Mouse (Mus musculus) intestine, embryonic 16.5 days (tissue): ENCODE measurements around the gene Evc2. TPM values are rescaled to one million over a fixed set of nuclear protein-coding genes. Genes with fewer than 3 reads are reported as not detected.

Experiments used
- ATAC-seq: fragments of 200-750 bp; cut with Nextera tagmentation; 2 replicates; pipeline ENCODE4 v1.8.0; 2017; ENCODE audit warnings: moderate TSS enrichment, moderate library complexity
- H3K27ac ChIP-seq: fragments of 300-500 bp; sonication (generic); 2 replicates; pipeline ENCODE4 v1.5.1; 2014; ENCODE audit warnings: mild to moderate bottlenecking, low read length
- H3K27me3 ChIP-seq: fragments of 300-500 bp; sonication (generic); replicated peaks from 2 replicates; pipeline ENCODE4 v1.6.1; 2014; ENCODE audit warnings: low read length, control low read depth, mixed read lengths; ENCODE audit not compliant: control insufficient read depth, insufficient read depth
- H3K36me3 ChIP-seq: fragments of 300-500 bp; sonication (generic); 2 replicates; pipeline ENCODE4 v1.6.1; 2014; ENCODE audit warnings: low read length, control low read depth; ENCODE audit not compliant: control insufficient read depth, insufficient read depth
- H3K4me1 ChIP-seq: fragments of 300-500 bp; sonication (generic); 2 replicates; pipeline ENCODE4 v1.6.1; 2014; ENCODE audit warnings: low read length, control low read depth, mixed read lengths; ENCODE audit not compliant: control insufficient read depth, insufficient read depth
- H3K4me2 ChIP-seq: fragments of 300-500 bp; sonication (generic); 2 replicates; pipeline ENCODE4 v1.6.1; 2014; ENCODE audit warnings: low read depth, low read length, control low read depth
- H3K4me3 ChIP-seq: fragments of 300-500 bp; sonication (generic); 2 replicates; pipeline ENCODE4 v1.5.1; 2014; ENCODE audit warnings: mild to moderate bottlenecking, low read length
- H3K9ac ChIP-seq: fragments of 300-500 bp; sonication (generic); 2 replicates; pipeline ENCODE4 v1.6.1; 2014; ENCODE audit warnings: low read depth, low read length
- H3K9me3 ChIP-seq: fragments of 300-500 bp; sonication (generic); 2 replicates; pipeline ENCODE4 v1.6.1; 2016; ENCODE audit warnings: low read length, control low read depth; ENCODE audit not compliant: control insufficient read depth
- WGBS: fragments of 180-500 bp; shearing (Covaris S2); extraction: QIAGEN DNeasy Blood & Tissue Kit; methylation state at CpG from one replicate; pipeline ENCODE4 v1.1.7; 2014; 5-methylcytosine and 5-hydroxymethylcytosine counted together
- polyA plus RNA-seq: library from polyadenylated mRNA; unstranded; fragments of >200 nt; fragmentation: Nextera tagmentation; extraction: Ambion mirVana; gene quantifications from 2 replicates; pipeline ENCODE4 v1.2.1, GENCODE M21; 2015

Evc2 gene
- polyA plus RNA-seq, 1 experiment from 2014 or later: 8.5 TPM

GRCm38 (mm10) chr5:37354385-37354784, 16.1 kb downstream of the Evc2 start:
- no peaks in the 10 kb centered on the region for H3K27me3 ChIP-seq
- peaks cover 6% of the 10 kb centered on the region; the same call in 1 of the 2 replicates for H3K36me3 ChIP-seq
- no peak overlapping the region for H3K27ac ChIP-seq
- 82% methylated on average over 4 of the region's 4 CpGs for WGBS
- no peaks in the 10 kb centered on the region for H3K4me1 ChIP-seq
- no peak overlapping the region for H3K4me3 ChIP-seq
- H3K4me2 ChIP-seq: no peak overlapping the region
- no peaks in the 10 kb centered on the region for H3K9me3 ChIP-seq
- ATAC-seq: no peak
- no peak overlapping the region for H3K9ac ChIP-seq

DNA sequence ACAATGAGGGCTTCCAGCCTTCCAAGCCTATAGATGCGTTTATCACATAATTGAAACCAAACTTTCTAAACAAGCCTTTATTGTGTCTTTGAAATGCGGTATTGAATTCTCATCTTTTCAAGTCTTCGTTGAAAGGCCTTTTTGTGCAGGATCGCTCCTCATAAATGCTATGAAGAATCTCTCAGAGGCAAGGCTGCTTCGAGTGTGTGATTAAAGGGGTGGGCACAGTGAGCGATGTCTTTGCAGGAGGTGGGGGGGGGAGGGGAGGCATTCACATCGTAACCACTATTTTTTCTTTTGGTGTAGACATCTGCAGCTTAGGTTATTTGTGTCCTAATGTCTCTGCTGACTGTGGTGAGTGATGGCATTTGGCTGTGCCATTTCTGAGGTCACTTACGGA, 17.7 kb downstream of the Evc2 start:
- ATAC-seq: no peak
- Histone ChIP-seq H3K9me3 (no peaks in the 10 kb centered on the region), H3K27ac (no peak overlapping the region), H3K9ac (no peak overlapping the region), H3K27me3 (no peaks in the 10 kb centered on the region), H3K4me2 (no peak overlapping the region), H3K4me1 (no peaks in the 10 kb centered on the region), H3K36me3 (peaks cover 1% of the 10 kb centered on the region; the same call in 1 of the 2 replicates), H3K4me3 (no peak overlapping the region)
- WGBS: 81% methylated on average over 8 of the region's 8 CpGs

- H3K27ac ChIP-seq: no peak overlapping the region
- ATAC-seq: no peak
Measured at GRCm38 (mm10) chr5:37362618-37363017, 24.3 kb downstream of the Evc2 start.

DNA sequence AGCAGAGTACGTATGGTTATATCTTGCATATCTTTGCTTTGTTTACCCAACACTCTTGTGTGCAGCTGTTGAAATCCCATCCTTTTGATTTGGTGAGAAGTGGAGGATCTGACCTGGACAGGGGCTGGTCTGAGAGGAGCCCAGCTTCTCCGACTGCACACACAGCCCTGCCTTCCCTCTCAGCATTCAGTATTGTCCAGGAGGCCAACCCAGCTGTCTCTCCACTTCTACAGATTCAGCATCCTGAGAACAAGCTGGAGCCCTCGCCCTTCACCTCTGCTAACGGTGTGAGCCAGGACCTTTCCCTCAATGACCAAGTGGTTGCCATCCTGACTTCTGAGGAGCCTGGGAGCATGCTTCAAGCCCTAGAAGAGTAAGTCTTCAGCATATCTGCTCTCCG, 25.0 kb downstream of the Evc2 start:
- Histone ChIP-seq H3K27me3 (no peaks in the 10 kb centered on the region), H3K4me3 (no peak overlapping the region), H3K9me3 (no peaks in the 10 kb centered on the region), H3K4me2 (no peak overlapping the region), H3K27ac (no peak overlapping the region), H3K9ac (no peak overlapping the region), H3K4me1 (no peaks in the 10 kb centered on the region), H3K36me3 (no peaks in the 10 kb centered on the region)
- 72% methylated on average over 5 of the region's 5 CpGs for WGBS
- ATAC-seq: no peak

More at GRCm38 (mm10) chr5:37362618-37363017, 24.3 kb downstream of the Evc2 start:
- H3K36me3 ChIP-seq: no peaks in the 10 kb centered on the region
- no peaks in the 10 kb centered on the region for H3K27me3 ChIP-seq
- no peak overlapping the region for H3K4me3 ChIP-seq
- H3K4me1 ChIP-seq: no peaks in the 10 kb centered on the region
- H3K9me3 ChIP-seq: no peaks in the 10 kb centered on the region
- no peak overlapping the region for H3K9ac ChIP-seq
- no peak overlapping the region for H3K4me2 ChIP-seq
- 68% methylated on average over 5 of the region's 5 CpGs for WGBS

DNA sequence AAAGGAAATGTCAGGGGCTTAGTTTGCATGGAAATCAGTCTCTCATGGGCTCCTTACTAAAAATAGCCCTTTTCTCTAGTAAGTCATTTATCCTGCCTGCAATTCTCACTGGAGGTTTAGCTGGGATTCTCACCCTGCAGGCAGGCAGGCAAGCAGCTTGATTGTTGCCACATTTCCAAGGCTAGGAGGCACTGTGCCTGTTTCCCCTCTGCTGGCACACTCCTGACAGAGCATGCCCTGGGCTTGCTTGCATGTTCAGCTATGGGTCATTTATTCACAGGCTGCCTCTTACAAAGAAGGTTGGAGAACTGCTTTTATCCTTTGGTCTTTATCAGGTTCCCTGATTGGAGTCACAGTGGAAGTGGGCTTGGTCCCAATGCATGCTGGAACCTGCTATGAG, 27.5 kb downstream of the Evc2 start:
- Histone ChIP-seq H3K9ac (no peak overlapping the region), H3K4me2 (no peak overlapping the region), H3K9me3 (no peaks in the 10 kb centered on the region), H3K27ac (no peak overlapping the region), H3K4me3 (no peak overlapping the region), H3K36me3 (no peaks in the 10 kb centered on the region), H3K27me3 (no peaks in the 10 kb centered on the region), H3K4me1 (no peaks in the 10 kb centered on the region)
- no peak for ATAC-seq

DNA sequence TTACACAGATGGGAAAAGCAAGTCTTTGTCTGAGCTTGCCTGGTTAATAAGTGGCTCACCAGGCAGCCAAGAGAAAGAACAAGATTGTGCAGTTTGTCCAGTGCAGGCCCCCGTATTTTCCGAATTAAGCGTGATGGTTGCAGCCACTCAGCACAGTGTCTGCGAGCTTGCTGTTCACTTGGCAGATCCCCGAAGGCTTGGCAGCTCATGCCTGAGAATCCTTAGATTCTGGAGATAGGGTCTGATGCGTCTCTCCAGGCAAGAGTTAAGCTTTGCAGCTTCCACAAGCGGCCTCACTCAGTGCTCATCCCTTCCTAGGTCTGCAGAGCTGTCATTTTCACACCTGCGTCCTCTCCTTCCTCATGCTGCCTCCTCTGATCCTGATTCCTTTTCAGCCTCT, 30.5 kb downstream of the Evc2 start:
- H3K9me3 ChIP-seq: no peaks in the 10 kb centered on the region
- H3K27ac ChIP-seq: no peak overlapping the region
- H3K9ac ChIP-seq: no peak overlapping the region
- no peak overlapping the region for H3K4me3 ChIP-seq
- no peak overlapping the region for H3K4me2 ChIP-seq
- no peaks in the 10 kb centered on the region for H3K36me3 ChIP-seq
- no peaks in the 10 kb centered on the region for H3K4me1 ChIP-seq
- ATAC-seq: no peak
- H3K27me3 ChIP-seq: no peaks in the 10 kb centered on the region
- WGBS: 83% methylated on average over 8 of the region's 8 CpGs

- Histone ChIP-seq H3K27ac (no peak overlapping the region), H3K4me1 (no peaks in the 10 kb centered on the region), H3K9me3 (no peaks in the 10 kb centered on the region), H3K4me2 (no peak overlapping the region), H3K36me3 (peaks cover 7% of the 10 kb centered on the region; the same call in 1 of the 2 replicates), H3K9ac (no peak overlapping the region), H3K4me3 (no peak overlapping the region), H3K27me3 (no peaks in the 10 kb centered on the region)
- ATAC-seq: no peak
- 84% methylated on average over 7 of the region's 7 CpGs for WGBS
Measured at GRCm38 (mm10) chr5:37377376-37377775, 39.1 kb downstream of the Evc2 start.

- WGBS: 92% methylated on average over 4 of the region's 4 CpGs
- H3K9me3 ChIP-seq: no peaks in the 10 kb centered on the region
- H3K36me3 ChIP-seq: no peaks in the 10 kb centered on the region
Measured at GRCm38 (mm10) chr5:37380641-37381040, 42.3 kb downstream of the Evc2 start.

DNA sequence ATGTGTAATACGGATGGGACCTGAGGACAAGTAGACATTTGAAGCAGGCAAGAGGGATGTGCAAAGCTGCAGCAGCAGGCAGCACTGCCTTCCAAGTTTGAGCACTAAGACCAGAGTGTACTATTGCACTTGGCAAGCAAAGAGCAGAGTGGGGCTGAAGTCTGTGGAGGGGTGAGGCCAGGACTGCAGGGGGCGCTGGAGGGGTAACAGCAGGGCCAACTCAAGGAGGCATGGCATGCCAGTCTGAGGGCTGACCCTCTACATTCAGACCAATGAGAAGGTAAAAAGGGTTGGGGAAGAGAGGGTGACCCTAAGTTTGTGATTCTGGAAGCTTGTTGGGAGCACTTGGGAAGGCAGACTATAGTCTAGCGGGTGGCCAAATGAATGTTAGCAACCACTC, 45.3 kb downstream of the Evc2 start:
- Histone ChIP-seq H3K27me3 (no peaks in the 10 kb centered on the region), H3K9me3 (no peaks in the 10 kb centered on the region), H3K4me2 (no peak overlapping the region), H3K4me3 (no peak overlapping the region), H3K27ac (no peak overlapping the region), H3K9ac (no peak overlapping the region), H3K4me1 (no peaks in the 10 kb centered on the region), H3K36me3 (no peaks in the 10 kb centered on the region; the same call in 1 of the 2 replicates)
- WGBS: 98% methylated on average over 3 of the region's 3 CpGs
- ATAC-seq: no peak

More at GRCm38 (mm10) chr5:37380641-37381040, 42.3 kb downstream of the Evc2 start:
- no peaks in the 10 kb centered on the region for H3K27me3 ChIP-seq
- no peak overlapping the region for H3K4me2 ChIP-seq
- no peak overlapping the region for H3K9ac ChIP-seq
- no peak for ATAC-seq
- no peaks in the 10 kb centered on the region for H3K4me1 ChIP-seq
- H3K4me3 ChIP-seq: no peak overlapping the region
- H3K27ac ChIP-seq: no peak overlapping the region

DNA sequence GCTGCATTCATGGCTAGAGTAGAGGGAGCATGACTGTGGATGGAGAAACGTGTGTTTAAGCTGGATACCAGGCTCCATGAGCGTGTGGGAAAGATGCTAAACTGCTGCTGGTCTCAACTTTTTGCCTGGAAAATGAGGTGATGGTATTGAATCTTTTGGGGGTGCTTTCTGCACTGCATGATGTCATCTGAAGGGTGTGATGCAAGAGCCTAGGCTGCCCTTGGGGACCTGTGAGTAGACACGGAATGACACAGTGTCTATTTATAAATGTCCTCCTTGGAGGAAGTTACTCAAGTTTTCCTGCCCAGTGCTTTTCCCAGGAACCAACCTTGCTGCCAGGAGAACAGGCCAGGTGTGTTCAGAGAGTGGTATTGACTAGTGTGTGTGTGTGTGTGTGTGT, 50.3 kb downstream of the Evc2 start:
- WGBS: 86% methylated on average over 3 of the region's 3 CpGs
- ATAC-seq: no peak
- H3K36me3 ChIP-seq: no peaks in the 10 kb centered on the region; the same call in 1 of the 2 replicates

More for the DNA sequence above, 50.3 kb downstream of the Evc2 start:
- Histone ChIP-seq H3K4me3 (no peak overlapping the region), H3K4me1 (no peaks in the 10 kb centered on the region), H3K4me2 (no peak overlapping the region), H3K27me3 (no peaks in the 10 kb centered on the region), H3K9ac (no peak overlapping the region), H3K9me3 (no peaks in the 10 kb centered on the region), H3K27ac (no peak overlapping the region)
